Mouse (Mus musculus) liver, adult 2 months (tissue): ENCODE results near the gene Ccdc88a.

ENCODE experiments used
- CTCF ChIP-seq: fragments of 200-500 bp; IDR thresholded peaks from 2 replicates; pipeline ENCODE4 v1.5.1; 2011; ENCODE audit warnings: low read depth, low read length, control low read depth
- POLR2A ChIP-seq: fragments of 200-500 bp; IDR thresholded peaks from 2 replicates; pipeline ENCODE4 v1.6.1; 2011; ENCODE audit warnings: low read length, control low read depth; ENCODE audit not compliant: insufficient read depth; ENCODE audit errors: extremely low read depth

DNA sequence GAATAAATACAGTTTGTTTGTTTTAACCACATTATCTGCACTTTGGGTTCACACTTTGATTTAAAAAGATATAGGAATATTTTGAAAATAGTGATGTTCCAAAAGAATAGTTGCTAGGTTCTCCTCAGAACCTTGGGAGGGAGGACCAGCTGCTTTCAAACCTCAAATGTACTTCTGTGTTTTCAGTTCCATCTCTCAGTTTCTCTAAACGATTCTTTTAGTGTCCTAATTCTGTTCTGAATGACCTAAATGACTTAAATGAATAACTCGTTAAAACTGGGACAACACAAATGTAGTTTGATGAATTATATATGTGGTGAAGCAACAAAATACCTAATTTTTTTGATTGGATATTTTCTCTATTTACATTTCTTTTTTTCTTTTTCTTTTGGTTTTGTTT, 3.2 kb downstream of the Ccdc88a start:
- TF ChIP-seq CTCF (no peak), POLR2A (no peak)
